Mouse (Mus musculus) limb, embryonic 12.5 days (tissue): ENCODE measurements at regions not wholly inside any gene's neighbourhood (a gene's known extent, or its start where the extent isn't known, plus 50 kb on each side); places are given as distances from the start of the nearest gene placed in this dataset.

Source experiments
- ATAC-seq: fragments of 200-750 bp; cut with Nextera tagmentation; 2 replicates; pipeline ENCODE4 v1.8.0; 2017; ENCODE audit warnings: low read depth, moderate TSS enrichment; ENCODE audit not compliant: insufficient number of reproducible peaks, insufficient read depth, low FRiP score, low TSS enrichment
- H3K27ac ChIP-seq: fragments of 300-500 bp; sonication (generic); 2 replicates; pipeline ENCODE4 v1.5.1; 2016; ENCODE audit warnings: mild to moderate bottlenecking, moderate library complexity
- H3K27me3 ChIP-seq: fragments of 300-500 bp; sonication (generic); 2 replicates; pipeline ENCODE4 v1.6.1; 2016; ENCODE audit warnings: mild to moderate bottlenecking, moderate library complexity
- H3K36me3 ChIP-seq: fragments of 300-500 bp; sonication (generic); 2 replicates; pipeline ENCODE4 v1.6.1; 2016; ENCODE audit warnings: mild to moderate bottlenecking, moderate library complexity
- H3K4me1 ChIP-seq: fragments of 300-500 bp; sonication (generic); replicated peaks from 2 replicates; pipeline ENCODE4 v1.6.1; 2016
- H3K4me2 ChIP-seq: fragments of 300-500 bp; sonication (generic); 2 replicates; pipeline ENCODE4 v1.6.1; 2016; ENCODE audit warnings: mild to moderate bottlenecking, moderate library complexity
- H3K4me3 ChIP-seq: fragments of 300-500 bp; sonication (generic); replicated peaks from 2 replicates; pipeline ENCODE4 v1.5.1; 2016; ENCODE audit warnings: mild to moderate bottlenecking
- H3K9ac ChIP-seq: fragments of 300-500 bp; sonication (generic); replicated peaks from 2 replicates; pipeline ENCODE4 v1.6.1; 2016; ENCODE audit warnings: mild to moderate bottlenecking, moderate library complexity
- H3K9me3 ChIP-seq: fragments of 300-500 bp; sonication (generic); 2 replicates; pipeline ENCODE4 v1.6.1; 2016; ENCODE audit warnings: mild to moderate bottlenecking, moderate library complexity
- WGBS: fragments of 180-500 bp; shearing (Covaris S2); methylation state at CpG from one replicate; pipeline ENCODE4 v1.1.7; 2016; 5-methylcytosine and 5-hydroxymethylcytosine counted together

DNA sequence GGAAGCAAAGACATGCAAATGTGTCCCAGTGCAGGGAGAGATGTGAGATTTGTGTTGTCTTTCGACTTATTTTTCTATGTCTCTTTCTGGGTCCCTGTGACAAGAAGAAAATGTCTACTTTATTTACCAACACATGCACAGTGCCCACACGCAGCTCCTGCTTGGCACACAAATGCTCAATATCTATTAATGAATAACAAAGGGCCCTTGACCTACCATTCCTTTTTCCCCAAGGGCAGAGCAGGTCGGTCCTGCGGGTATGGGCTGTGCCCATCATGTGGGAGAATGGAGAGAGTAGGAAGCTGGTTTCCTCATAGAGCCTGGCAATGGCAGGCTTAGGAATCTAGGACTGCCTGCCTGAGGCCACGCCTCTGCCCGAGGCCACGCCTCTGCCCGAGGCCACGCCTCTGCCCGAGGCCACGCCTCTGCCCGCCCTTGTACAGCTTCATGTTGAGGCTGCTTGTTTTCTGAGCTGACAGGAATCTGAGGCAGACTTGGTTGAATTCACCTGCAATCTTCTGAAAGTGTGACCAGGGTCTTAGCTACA, 98.8 kb upstream of the Ankrd28 start:
- no peak overlapping the region for H3K27ac ChIP-seq
- 56% methylated on average over 12 of the region's 12 CpGs for WGBS
- no peak for ATAC-seq

GRCm38 (mm10) chr14:31930367-31930766, 98.4 kb upstream of the Galnt15 start:
- no peak overlapping the region for H3K9ac ChIP-seq
- 57% methylated on average over 9 of the region's 9 CpGs for WGBS
- no peak overlapping the region for H3K4me3 ChIP-seq
- 0 out of 2 replicates have a peak, but pooled peaks cover 3% of the 10 kb centered on the region for H3K9me3 ChIP-seq
- ATAC-seq, result no peak
- H3K36me3 ChIP-seq, result no peaks in the 10 kb centered on the region
- no peak overlapping the region for H3K4me2 ChIP-seq
- no peak overlapping the region for H3K27ac ChIP-seq
- H3K27me3 ChIP-seq, result no peaks in the 10 kb centered on the region
- H3K4me1 ChIP-seq, result peaks cover 23% of the 10 kb centered on the region

More for the DNA sequence above, 98.8 kb upstream of the Ankrd28 start:
- Histone ChIP-seq H3K9me3 (peaks cover 4% of the 10 kb centered on the region; the same call in 1 of the 2 replicates), H3K36me3 (no peaks in the 10 kb centered on the region), H3K9ac (no peak overlapping the region), H3K27me3 (no peaks in the 10 kb centered on the region), H3K4me1 (peaks cover 15% of the 10 kb centered on the region), H3K4me3 (no peak overlapping the region), H3K4me2 (no peak overlapping the region)

DNA sequence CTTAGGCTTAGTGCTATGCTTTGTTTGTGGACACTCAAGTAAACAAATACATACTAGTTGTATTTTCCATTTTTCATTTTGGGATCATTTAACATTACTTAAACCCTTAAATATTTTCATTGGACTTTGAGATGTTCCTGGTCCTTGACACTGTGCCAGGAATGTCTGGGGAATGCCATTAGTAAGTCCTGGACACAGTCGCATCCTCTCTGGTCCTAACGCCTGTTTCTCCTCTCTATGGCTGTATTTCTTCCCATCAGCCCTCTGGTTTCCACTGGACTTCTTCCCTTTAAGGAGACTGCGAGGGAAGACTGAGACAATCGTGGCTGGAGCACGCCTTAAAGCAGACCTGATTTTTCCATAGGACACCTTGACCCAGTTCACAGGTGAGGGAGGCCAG, 96.8 kb upstream of the Galnt15 start:
- 82% methylated on average over 5 of the region's 5 CpGs for WGBS
- Histone ChIP-seq H3K9ac (no peak overlapping the region), H3K4me1 (peaks cover 23% of the 10 kb centered on the region), H3K9me3 (0 out of 2 replicates have a peak, but pooled peaks cover under 1% of the 10 kb centered on the region), H3K27ac (no peak overlapping the region), H3K27me3 (no peaks in the 10 kb centered on the region), H3K4me2 (no peak overlapping the region), H3K4me3 (no peak overlapping the region), H3K36me3 (no peaks in the 10 kb centered on the region)
- no peak for ATAC-seq

GRCm38 (mm10) chr14:31933441-31933840, 95.3 kb upstream of the Galnt15 start:
- Histone ChIP-seq H3K27me3 (no peaks in the 10 kb centered on the region), H3K9ac (peak overlapping the region; percentile 60), H3K4me3 (peak overlapping the region; percentile 42), H3K27ac (peak overlapping the region; percentile 66), H3K36me3 (no peaks in the 10 kb centered on the region), H3K9me3 (no peaks in the 10 kb centered on the region), H3K4me2 (peak overlapping the region; percentile 83), H3K4me1 (peaks cover 23% of the 10 kb centered on the region)
- ATAC-seq, result no peak
- under 1% methylated on average over 9 of the region's 9 CpGs for WGBS

- Histone ChIP-seq H3K36me3 (no peaks in the 10 kb centered on the region), H3K4me3 (peak overlapping the region; percentile 42), H3K9ac (peak overlapping the region; percentile 60), H3K4me2 (peak overlapping the region; percentile 83), H3K27me3 (no peaks in the 10 kb centered on the region), H3K9me3 (no peaks in the 10 kb centered on the region), H3K27ac (peak overlapping the region; percentile 66; the same call in 1 of the 2 replicates), H3K4me1 (peaks cover 23% of the 10 kb centered on the region)
- WGBS, result 2% methylated on average over 13 of the region's 13 CpGs
- ATAC-seq, result peak; percentile 81
These were observed 94.9 kb upstream of the Galnt15 start for GRCm38 (mm10) chr14:31933841-31934271.

DNA sequence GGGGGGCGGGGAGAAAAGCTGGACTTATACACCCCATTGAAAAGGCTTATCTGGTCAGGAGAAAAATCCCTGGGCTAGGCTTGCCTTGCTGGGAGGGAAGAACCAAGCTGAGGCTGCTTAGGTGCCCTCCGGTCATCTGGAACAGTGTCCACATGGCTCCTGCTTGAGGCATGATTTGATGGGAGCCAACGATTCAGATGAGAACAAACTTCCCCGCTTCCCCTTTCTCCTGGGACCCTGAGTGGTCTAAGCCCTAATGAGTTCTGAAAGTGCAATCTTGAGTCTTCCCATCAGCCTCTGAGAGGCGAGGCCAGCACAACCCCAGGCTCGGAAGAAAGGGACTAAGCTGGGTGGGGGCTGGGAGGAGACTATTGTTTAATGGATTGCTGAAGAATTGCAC, 94.5 kb upstream of the Galnt15 start:
- peak; percentile 50; the same call in 1 of the 2 replicates for ATAC-seq
- under 1% methylated on average over 5 of the region's 6 CpGs for WGBS
- Histone ChIP-seq H3K9ac (peak overlapping the region; percentile 60), H3K9me3 (no peaks in the 10 kb centered on the region), H3K36me3 (no peaks in the 10 kb centered on the region), H3K4me2 (peak overlapping the region; percentile 83), H3K27me3 (no peaks in the 10 kb centered on the region), H3K4me3 (peak overlapping the region; percentile 42), H3K4me1 (peaks cover 23% of the 10 kb centered on the region), H3K27ac (peak overlapping the region; percentile 66; the same call in 1 of the 2 replicates)

- Histone ChIP-seq H3K9me3 (no peaks in the 10 kb centered on the region), H3K4me1 (peaks cover 23% of the 10 kb centered on the region), H3K27me3 (no peaks in the 10 kb centered on the region), H3K4me2 (peak overlapping the region; percentile 83), H3K27ac (no peak overlapping the region), H3K9ac (no peak overlapping the region), H3K36me3 (no peaks in the 10 kb centered on the region), H3K4me3 (peak overlapping the region; percentile 42)
- no peak for ATAC-seq
- WGBS, result 31% methylated on average over 3 of the region's 3 CpGs
These were observed 94.0 kb upstream of the Galnt15 start for GRCm38 (mm10) chr14:31934771-31935170.

- Histone ChIP-seq H3K27me3 (no peaks in the 10 kb centered on the region), H3K9ac (no peak overlapping the region), H3K27ac (no peak overlapping the region), H3K9me3 (no peaks in the 10 kb centered on the region), H3K4me3 (no peak overlapping the region), H3K36me3 (no peaks in the 10 kb centered on the region), H3K4me1 (peaks cover 20% of the 10 kb centered on the region), H3K4me2 (no peak overlapping the region)
- 50% methylated on average over 3 of the region's 3 CpGs for WGBS
- no peak for ATAC-seq
These were observed 93.4 kb upstream of the Galnt15 start for GRCm38 (mm10) chr14:31935411-31935810.

- Histone ChIP-seq H3K27me3 (no peaks in the 10 kb centered on the region), H3K4me3 (no peak overlapping the region), H3K9me3 (no peaks in the 10 kb centered on the region), H3K36me3 (no peaks in the 10 kb centered on the region), H3K4me1 (peaks cover 14% of the 10 kb centered on the region; the same call in 1 of the 2 replicates), H3K9ac (no peak overlapping the region), H3K27ac (no peak overlapping the region), H3K4me2 (no peak overlapping the region)
- no peak for ATAC-seq
- WGBS, result 80% methylated on average over 3 of the region's 3 CpGs
These were observed 92.2 kb upstream of the Galnt15 start for GRCm38 (mm10) chr14:31936581-31936980.

- Histone ChIP-seq H3K9me3 (no peaks in the 10 kb centered on the region), H3K27ac (no peak overlapping the region), H3K4me1 (no peaks in the 10 kb centered on the region), H3K9ac (no peak overlapping the region), H3K36me3 (no peaks in the 10 kb centered on the region), H3K27me3 (no peaks in the 10 kb centered on the region), H3K4me2 (no peak overlapping the region), H3K4me3 (no peak overlapping the region)
- 81% methylated on average over 6 of the region's 6 CpGs for WGBS
- ATAC-seq, result no peak
These were observed 87.9 kb upstream of the Galnt15 start for GRCm38 (mm10) chr14:31940900-31941299.

DNA sequence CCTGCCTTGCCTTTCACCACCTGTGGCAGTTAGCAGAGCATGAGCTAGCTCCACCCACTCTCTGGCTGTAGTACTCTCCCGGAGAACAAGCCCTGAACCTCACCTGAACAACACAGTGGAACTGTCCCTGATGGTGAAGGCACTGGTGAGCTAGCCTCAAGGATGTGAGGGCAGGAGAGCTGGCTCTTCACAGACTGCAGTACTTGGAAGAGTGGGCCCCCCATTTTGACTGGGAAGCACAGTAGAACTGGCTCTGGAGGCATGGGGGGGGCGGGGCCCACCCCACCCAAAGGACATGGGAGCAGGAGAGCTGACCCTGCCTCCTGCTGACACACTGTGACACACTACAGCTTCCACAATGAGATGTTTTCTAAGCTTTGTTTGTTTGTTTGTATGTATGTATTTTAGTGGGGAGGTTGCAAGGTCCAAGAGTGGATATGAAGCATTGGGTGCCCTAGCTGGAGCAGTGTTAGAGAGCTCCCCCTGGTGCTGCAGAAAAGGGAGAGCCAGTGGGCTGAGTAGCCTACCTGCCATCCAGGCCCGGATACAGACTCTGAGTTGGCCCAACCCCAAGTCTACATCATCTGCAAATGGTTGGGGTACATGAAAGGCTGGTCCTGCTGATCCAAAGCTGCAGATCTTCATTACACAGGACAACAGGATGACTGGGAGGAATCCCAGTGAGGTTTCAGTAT, 86.4 kb upstream of the Galnt15 start:
- H3K9ac ChIP-seq, result no peak overlapping the region
- no peak overlapping the region for H3K4me2 ChIP-seq
- no peaks in the 10 kb centered on the region for H3K27me3 ChIP-seq
- ATAC-seq, result no peak
- H3K9me3 ChIP-seq, result no peaks in the 10 kb centered on the region
- H3K4me1 ChIP-seq, result no peaks in the 10 kb centered on the region
- whole genome bisulfite sequencing, result 62% methylated on average over 3 of the region's 3 CpGs
- no peaks in the 10 kb centered on the region for H3K36me3 ChIP-seq
- H3K4me3 ChIP-seq, result no peak overlapping the region
- no peak overlapping the region for H3K27ac ChIP-seq
